Mouse (Mus musculus): Measurements from ENCODE around the gene Ciart.

GRCm38 (mm10) chr3:95899800-95900524, 17.9 kb upstream of the Ciart start:
- no peak for TF ChIP-seq CTCF (IDR thresholded peaks at IDR 0.05; ENCODE audit: low read depth)
- TF ChIP-seq EP300 (IDR thresholded peaks at IDR 0.05; ENCODE audit: low read depth), result no peak
